Mouse (Mus musculus): ENCODE data around the gene BC051019. TPM values are rescaled to one million over a fixed set of nuclear protein-coding genes. Genes with fewer than 3 reads are reported as not detected.

Gene BC051019
- total RNA-seq, 2 experiments from 2014 or later: not detected

DNA sequence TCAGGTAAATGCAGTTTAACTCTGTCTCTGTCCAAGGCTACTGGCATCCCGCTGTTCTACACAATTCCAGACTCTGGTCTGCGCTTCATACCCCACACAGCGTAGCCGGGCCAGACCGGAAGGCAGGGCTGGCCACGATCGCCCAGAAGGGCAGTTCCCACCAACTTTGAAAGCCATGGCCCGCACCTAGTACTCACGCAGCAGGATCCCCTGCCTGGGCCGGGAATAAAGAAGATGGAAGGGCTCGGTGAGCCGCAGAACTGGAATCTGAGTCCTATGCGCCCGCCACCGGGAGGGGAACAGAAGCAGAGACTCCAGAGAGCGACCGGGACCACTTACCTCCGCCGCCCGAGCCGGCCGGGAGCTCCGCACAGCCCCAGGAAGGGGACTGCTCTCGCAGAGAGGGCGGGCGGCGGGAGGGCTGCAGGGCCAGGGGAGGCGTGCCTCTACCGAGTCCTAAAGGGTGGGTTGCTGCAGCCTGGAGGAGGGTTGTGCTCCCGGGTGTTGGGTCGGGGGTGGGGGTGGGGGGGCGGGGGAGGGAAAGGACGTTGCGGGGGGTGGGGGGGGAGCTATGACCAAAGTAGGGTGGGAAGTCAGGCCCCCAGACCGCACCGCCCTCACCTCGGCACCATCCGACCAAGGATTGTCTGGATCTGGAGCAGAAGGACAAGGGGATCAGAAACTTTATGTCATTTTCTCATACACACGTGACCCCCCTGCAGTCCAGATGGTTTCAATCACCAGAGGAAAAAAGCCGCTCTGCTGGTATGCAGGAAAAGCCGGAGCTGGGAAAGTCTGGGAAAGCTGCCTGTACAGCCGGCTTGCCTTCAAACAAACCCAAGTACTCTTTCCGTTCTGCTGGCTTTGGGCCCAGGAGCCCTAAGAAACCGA lies 51.8 kb downstream of the BC051019 start:
- peak; percentile 80 to 87 for DNase-seq (ENCODE audit: extremely low spot score in 1 of 2, low spot score in 2 of 2)
- intact Hi-C loops (cut with DNase I): no loop called here

DNA sequence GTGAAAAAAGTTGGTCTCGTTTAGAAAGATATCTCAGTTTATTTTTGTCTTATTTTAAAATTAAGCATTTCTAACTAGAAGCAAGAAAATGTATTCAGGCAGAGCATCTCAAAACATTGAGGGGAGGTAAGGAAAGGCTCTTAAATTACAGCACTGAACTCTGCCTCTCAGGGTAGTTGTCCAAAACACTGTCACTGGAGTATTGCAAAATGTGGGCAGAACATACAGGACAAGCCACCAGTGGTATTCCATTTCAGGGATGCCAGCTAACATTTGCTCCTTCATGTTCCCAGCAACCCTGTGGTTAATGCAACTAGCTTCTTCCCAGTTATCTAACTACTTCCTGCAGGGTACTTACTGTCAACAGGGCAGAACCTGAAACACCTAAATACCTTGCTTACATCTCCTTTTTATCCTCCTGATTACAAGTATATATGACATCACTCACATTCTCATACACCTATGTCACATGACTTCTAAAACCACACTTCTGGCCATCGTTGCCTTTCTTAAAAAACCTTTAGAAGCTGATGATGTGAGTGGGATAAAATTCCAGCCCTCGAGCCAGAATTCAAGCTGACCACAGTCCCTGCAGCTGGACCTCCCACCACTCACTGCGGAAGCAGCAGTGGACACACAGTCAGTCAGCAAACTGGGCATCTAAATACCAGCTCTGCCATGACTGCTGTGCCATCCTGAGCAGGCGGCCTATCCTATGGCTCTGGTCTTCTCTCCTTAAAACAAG lies 54.1 kb downstream of the BC051019 start:
- intact Hi-C loops (cut with DNase I): no loop called here
- DNase-seq (ENCODE audit: extremely low spot score in 1 of 2, low spot score in 2 of 2): no peak

DNA sequence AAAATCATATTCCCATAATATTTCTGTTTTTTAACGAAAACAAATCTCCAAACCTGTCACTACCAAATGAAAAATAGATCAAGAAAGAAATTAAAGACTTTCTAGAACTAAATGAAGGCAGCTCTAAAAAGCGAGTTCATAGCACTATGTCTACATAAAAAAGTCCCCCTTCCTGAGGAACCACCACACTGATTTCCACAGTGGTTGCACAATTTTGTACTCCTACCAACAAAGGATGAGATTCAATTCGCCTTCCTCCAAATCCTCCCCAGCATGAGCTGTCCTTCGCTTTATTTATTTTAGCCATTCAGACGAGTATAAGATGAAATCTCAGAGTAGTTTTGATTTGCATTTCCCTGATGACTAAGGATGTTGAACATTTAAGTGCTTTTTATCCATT lies 57.0 kb downstream of the BC051019 start:
- intact Hi-C loops (cut with DNase I): no loop called here
- DNase-seq (ENCODE audit: extremely low spot score in 1 of 2, low spot score in 2 of 2): no peak

DNA sequence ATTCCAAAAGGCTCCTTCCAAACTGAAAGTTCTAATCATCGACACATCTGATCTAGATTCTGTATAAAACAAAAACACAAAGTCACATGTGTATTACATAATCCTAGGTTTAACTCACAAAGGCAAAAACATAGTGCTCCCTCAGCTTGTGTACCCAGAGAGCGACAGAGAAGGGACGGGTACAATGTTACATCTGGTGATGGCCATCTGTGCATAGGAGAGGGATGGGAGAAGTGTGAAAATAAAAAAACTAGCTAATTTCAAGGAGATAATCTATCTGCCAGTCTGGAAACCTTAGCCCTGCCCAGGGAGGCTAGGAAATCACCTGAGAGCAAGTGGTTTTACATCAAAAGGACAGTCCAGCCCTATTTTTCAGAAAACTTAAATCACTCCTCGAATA lies 61.0 kb downstream of the BC051019 start:
- intact Hi-C loops (cut with DNase I): no loop called here
- DNase-seq (ENCODE audit: extremely low spot score in 1 of 2, low spot score in 2 of 2): no peak

Other genes with a start within 250 kb of the BC051019 start
- gene Trim66, start 215.7 kb downstream of the BC051019 start, total RNA-seq (2021): 1 to 10 TPM; 8.3 to 8.5 TPM
- 100 to 1,000 TPM; 136 TPM for gene Rpl27a, start 204.7 kb downstream of the BC051019 start, total RNA-seq (2021)
- gene St5, start 20.2 kb downstream of the BC051019 start, total RNA-seq (2021): 10 to 100 TPM; 14.4 to 15.2 TPM
- 1 to 10 TPM; 7.5 to 7.6 TPM for gene Akip1, start 20.2 kb downstream of the BC051019 start, total RNA-seq (2021)
- gene Ascl3, start 7.9 kb upstream of the BC051019 start, total RNA-seq (2021): not detected
- 10 to 100 TPM; 67.3 to 71.1 TPM for gene Tmem9b, start 29.0 kb upstream of the BC051019 start, total RNA-seq (2021)
- 10 to 100 TPM; 81.7 to 83.3 TPM for gene Nrip3, start 58.2 kb upstream of the BC051019 start, total RNA-seq (2021)
- gene Scube2, start 141.8 kb upstream of the BC051019 start, total RNA-seq (2021): 1 to 10 TPM in 1 of 2 experiments, under 1 TPM in 1; 0.79 to 1.1 TPM
- 100 to 1,000 TPM; 150 to 152 TPM for gene Dennd5a, start 236.6 kb upstream of the BC051019 start, total RNA-seq (2021)

Measured in left cerebral cortex, postnatal 10 days (tissue).